Mouse (Mus musculus) ZHBTc4 (cell line): Measurements from ENCODE around the gene Uba2.
A peak's percentile ranks its signal among the peaks of the same experiment; 100 is the strongest.
"Not testable (repeated sequence)": the region's sequence is repeated elsewhere in the genome, so short reads cannot be mapped to it uniquely, and the experiment has no call there.

Experiments
- DNase-seq: peaks from one replicate; pipeline ENCODE4 v3.0.0-alpha.2; 2011; ENCODE audit warnings: low read depth, low spot score

The Uba2 gene

DNA sequence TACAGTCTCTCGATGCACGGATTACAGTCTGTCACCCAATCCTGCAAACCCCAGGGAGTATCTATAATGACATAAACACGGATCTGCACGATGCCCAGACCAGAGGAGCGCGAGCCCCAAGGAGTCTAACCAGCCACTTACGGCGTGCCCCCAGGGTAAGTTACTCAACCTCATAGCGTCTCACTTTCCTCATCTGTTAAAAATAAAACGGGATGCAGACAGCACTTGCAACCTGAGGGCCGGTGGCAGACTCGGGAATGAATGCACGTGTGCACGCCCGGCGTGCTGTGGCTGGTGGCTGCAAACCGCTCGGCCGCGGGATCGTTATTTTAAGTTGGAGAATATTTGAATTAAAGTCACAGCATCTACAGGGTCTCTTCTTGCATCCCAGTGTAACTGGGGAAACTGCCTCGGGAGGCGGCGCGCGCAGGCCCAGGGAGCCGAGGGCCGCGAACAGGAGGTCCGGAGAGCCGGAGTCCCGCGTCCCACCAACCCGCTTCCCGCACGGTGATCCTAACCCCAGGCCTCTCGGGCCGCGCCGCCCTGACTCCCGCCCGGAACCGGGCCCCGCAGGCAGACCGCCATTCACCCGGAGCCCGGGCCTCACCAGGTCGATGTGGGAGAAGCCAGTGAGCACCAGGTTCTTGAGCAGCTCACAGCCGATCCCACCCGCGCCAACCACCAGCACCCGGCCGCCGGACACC is 1.5 kb downstream of the Uba2 start:
- peak; percentile 70 for DNase-seq

DNA sequence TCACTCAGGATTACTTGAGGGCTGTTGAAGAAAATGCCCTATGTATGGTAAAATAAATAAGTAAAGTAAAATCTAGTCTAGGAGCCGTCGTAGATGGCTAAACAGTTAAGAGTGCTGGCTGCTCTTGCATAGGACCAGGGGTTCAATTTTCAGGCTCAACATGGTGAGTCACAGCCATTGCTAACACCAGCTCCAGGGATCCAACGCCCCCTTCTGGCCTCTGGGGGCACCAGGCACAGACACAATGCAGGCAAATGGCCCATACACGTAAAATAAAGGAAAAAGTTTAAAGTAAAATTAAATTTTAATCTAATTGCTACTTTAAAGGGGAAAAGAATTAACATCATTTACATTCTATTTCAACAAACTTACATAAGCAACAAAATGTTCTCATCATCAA is 2.5 kb downstream of the Uba2 start:
- DNase-seq = peak; percentile 90

GRCm38 (mm10) chr7:34165999-34166398 is 3.4 kb downstream of the Uba2 start:
- DNase-seq = peak; percentile 58

DNA sequence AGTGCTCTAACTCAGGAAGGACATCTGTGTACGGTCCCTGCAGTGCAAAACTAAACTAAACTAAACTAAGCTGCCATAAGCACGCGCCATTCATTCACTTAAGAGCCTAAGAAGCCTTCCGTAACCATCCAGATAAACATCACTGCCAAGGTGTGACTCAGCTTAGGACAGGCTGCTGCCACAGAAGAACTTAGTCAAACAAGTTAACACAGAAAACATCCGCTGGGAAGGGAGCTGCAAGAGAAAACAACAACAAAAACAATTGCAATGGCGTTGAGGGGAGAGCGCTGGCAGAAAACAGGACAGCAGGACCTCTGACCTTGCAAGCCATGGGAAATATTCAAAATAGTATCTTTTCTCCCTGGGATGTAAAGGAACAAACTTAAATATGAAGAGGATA is 4.7 kb downstream of the Uba2 start:
- DNase-seq = peak; percentile 68

GRCm38 (mm10) chr7:34159167-34159566 is 10.2 kb downstream of the Uba2 start:
- DNase-seq = no peak

GRCm38 (mm10) chr7:34157994-34158393 is 11.4 kb downstream of the Uba2 start:
- no peak for DNase-seq

- no peak for DNase-seq
Observed at GRCm38 (mm10) chr7:34147193-34147592, 22.2 kb downstream of the Uba2 start.

DNA sequence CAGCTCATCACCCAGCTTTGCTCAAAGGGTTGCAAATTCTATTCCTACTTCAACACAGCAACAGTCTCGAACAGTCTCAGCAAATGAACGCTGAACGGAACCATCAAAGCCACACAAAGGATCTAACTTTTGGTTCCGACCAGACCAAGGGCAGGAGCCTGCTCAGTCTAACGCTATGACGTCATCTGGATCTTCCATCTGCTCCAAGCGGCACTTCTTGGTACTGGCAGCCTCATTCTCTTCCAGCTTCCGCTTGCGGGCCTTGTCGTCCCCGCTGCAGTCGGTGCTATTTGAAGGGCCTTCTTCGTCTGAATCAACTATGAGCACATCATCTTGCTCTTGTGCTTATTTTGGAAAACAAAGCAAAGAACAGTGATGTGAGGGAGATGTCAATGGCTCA is 28.3 kb downstream of the Uba2 start:
- peak; percentile 88 for DNase-seq

- no peak for DNase-seq
Observed at GRCm38 (mm10) chr7:34139493-34139892, 29.9 kb downstream of the Uba2 start.

GRCm38 (mm10) chr7:34134336-34134735 is 35.1 kb downstream of the Uba2 start:
- peak; percentile 47 for DNase-seq

GRCm38 (mm10) chr7:34133117-34133762 is 36.2 kb downstream of the Uba2 start, which contains the start of gene Wtip:
Gene Wtip (minus strand): TSS chr7:34133268.
- peak; percentile 94 for DNase-seq

DNA sequence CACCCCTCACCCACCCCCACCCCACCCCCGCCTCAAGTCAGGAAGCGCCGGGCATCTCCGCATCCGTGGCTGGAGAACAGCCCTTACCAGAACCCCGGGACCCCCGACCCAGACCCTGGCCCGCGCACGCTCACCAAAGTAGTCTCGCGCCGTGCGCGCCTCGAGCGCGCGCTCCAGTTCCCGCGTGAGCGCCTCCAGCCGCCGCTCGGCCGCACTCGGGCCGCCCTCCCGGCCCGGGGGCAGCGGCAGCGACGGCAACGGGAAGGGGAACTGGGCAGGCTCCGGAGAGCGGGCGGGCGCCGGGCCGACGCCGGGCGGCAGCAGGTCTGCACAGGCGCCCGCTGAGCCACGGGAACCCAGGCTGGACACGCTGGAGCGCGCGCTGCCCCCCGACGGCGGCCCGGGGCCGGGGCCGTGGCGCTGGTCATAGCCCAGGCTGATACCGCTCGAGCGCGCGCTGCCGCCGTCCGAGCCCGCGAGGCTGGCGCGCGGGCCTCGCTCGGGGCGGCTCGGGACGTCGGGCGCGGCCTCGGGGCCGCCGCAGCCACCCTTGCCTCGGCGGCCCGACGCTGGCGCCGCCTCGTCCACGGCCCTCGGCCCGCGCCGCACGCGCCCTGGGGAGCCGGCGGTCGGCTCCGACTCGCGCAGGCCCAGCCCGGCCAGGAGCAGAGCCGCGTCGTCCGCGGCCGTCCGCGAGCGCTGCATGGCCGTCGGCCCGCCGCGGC is 36.9 kb downstream of the Uba2 start:
- peak; percentile 71 for DNase-seq

DNA sequence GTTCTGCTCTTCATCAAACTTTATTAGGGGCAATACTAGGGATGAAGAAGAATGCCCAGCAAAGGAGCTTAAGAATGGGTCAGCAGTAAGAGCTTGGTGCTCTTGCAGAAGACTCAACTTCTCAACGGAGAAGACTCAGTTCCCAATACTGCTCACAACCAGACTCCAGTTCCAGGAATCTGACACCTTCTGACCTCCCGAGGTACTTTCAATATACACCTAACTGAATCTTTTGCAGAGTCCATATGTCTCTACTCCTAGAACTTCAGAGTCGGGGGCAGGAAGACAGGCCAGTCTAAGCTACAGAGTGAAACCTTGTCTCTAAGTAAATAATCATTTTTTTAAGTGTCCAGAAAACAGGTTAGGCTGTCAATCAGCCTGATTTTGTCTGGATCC is 37.4 kb downstream of the Uba2 start:
- DNase-seq = no peak

DNA sequence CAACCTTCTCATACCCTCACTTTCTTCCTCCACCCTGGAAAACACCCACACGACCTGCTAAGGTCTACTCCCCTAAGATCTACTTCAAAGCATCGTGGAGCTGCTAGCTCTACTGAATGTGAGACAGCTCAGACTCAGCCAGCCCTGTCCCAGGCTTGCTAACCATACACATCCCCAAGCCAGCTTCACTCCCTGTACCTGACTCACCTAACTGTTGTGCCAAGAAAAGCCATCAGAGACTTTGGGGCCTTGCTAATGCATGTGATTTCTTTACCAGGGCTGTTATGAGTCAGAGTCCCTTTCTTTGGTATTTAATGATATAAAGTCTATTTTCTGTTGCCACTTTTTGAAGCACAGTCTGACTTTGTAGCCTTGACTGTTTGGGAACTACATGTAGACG is 38.3 kb downstream of the Uba2 start:
- DNase-seq = no peak

- DNase-seq = peak; percentile 68
Observed at GRCm38 (mm10) chr7:34126291-34126690, 43.1 kb downstream of the Uba2 start.

- DNase-seq = no peak
Observed at GRCm38 (mm10) chr7:34125346-34125745, 44.1 kb downstream of the Uba2 start.

- DNase-seq = no peak
Observed at GRCm38 (mm10) chr7:34122987-34123720, 46.2 kb downstream of the Uba2 start.

- DNase-seq = not testable (repeated sequence)
Observed at GRCm38 (mm10) chr7:34120636-34121035, 48.8 kb downstream of the Uba2 start.

DNA sequence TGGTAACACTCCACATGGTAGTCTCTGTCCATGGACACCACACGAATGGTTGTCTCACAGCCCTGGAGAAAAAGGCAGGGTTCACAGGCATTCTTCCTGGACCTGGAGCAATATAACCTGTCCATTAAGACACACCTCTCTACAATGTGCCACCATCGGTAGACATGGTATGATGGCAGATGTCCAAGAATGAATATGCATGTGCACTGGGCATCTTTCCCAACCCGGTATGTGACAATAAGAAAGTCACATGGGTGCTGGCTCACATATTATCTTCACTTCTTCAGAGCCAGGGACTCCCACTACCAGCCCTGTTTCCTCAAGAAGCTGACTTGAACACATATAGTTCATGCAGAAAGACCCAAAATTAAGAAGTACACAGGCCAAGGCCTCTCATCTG is 52.8 kb downstream of the Uba2 start:
- no peak for DNase-seq

DNA sequence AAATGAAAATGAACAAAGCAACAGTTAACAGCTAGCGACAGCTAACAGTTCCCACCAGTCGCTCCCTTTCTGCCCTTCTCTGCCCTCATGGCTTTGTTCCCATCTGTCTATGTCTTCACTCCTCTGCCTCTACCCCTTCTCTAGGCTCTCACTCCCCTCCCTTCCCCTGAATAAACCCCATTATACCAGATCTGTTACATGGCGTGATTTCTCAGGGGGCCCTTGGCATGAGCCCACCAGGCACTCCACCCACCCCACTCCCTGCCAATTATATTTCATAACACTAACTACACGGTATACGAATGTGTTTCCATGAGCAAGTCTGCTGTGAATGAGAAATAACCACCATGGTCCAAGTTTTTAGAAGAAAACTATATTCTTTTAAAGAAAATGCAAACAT is 60.2 kb downstream of the Uba2 start:
- no peak for DNase-seq

DNA sequence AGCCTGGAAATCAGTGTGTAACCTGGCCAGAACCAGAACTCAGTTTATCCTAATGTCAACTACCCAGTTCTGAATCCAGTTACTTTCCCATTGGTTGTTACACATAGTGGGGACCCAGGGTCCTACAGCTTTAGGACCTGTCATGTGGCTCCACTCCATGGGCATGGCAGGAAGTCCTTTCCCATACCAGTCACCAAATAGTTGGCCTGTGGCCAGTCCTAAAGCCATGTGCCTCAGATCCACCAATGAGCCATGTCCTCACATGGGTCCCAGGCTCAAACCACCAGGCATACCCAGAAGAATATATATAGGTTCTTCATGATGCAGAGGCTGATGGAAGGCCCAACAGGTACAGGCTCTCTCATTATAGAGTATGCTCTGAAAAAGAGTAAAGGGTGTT is 68.1 kb downstream of the Uba2 start:
- no peak for DNase-seq

DNA sequence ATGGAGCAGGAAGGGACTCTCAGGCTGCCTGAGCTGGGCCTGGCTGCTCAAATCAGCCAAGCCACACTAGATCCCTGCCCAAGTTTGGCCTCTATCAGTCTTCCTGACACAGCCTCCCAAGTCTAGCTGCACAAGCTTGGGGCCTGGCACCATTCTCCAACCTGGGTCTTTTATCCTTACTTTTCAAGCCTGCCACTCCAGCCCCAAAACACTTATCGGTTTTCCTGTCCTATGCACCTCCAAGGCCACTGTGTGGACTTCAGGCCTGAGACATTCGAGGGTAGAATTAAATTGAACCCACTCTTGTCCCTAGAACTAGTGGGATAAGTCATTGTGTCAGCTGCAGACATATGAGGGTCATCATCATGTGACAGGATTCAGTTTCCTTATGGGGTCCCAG is 69.4 kb downstream of the Uba2 start:
- DNase-seq = no peak
